Mouse (Mus musculus): Measurements from ENCODE around the gene Dstyk.

Dstyk gene

DNA sequence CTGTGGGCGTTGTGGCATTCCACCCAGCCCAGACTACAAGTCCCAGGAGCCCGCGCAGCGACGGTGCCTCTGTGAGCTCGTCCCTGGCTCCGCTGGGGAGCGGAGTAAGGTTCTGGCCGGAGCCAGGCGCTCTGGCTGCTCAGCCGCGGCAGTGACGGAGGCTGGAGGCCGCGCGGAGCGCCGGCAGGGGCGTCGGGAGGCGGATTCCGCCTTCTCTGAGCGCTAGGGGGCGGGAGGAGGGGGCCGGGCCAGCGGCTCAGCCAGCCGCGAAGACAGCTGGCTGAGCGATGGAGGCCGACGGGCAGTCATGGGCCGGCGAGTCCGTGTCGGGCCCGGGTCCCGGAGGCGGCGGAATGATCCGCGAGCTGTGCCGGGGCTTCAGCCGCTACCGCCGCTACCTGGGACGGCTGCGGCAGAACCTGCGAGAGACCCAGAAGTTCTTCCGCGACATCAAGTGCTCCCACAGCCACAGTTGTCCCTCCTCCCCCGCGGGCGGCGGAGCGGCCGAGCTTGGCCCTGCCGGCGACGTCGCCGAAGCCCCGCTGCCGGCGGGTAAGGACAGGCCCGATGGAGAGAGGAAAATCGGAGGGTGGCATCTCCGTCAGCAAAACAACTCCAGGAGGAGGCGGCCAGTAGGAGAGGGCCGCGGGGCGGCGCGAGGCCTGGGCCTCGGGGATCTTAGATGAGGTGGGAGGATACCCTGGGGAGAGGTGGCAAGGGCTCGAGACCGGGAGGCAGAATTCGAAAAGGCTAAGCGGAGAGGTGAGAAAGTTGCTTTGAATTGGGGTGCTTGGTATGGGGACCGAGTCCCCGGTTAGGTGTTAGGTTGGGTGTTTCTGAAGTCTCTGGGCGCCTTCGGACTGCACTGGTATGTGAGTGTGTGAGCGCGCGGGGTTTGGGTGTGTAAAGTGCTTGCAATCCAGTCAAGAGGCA lies at the start of gene Dstyk:
TSS of gene Dstyk (plus strand) at position 237 of the 933 bp plus-strand sequence.
- POLR2A ChIA-PET: interaction anchor here (0.5 to 1.5 kb wide), 56 partner anchors 9 to 1739 kb away, joined by 3 to 30 read pairs (median 4); partner anchors contain the start of genes Tmcc2 (in 3 of the 4), Rbbp5 (in 2 of the 4) and Elk4 (in 1 of the 4)

DNA sequence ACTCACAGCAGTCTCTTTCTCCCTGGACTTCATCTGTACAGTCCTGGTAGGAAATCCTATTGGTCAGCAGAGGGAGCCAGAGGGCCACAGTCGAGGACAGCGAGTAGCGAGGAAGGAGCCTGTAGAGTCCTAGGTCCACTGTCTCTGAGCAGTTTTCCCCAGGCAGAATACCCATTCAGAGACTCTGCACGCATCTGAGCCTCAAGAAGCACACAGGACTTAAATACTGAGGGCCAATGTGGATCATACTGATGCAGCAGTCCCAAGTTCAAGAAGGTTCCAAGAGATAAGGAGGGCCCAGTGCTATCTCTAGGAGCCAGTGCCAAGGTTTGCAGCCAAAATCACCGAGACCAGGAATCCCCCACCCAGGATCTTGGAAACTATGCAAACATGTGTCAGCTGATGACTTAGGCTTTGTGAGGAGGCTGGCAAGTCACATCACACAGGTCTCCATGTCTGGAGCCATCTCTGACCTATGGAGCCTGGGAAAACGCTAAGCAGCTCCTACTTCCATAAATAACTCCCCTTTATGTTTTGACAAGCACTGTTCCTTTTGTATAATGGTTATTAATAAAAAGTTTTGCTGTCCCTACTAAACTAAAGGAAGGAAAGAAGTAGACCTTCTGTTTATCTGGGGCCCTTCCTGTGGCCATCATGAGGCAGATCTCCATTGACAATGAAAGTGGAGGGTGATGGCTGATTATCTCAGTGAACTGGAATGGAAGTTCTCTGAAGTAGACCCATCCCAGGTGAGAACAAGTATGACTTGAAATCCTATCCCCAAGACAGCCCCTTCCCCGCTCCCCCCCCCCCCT lies 49.5 kb upstream of the Dstyk start:
- CTCF ChIA-PET: interaction anchor here in 3 of 4 experiments (0.6 to 4.4 kb wide), 13 partner anchors 10 to 241 kb away, joined by 3 to 44 read pairs (median 7); partner anchors contain the start of gene Tmcc2 (in 2 of the 3)
- POLR2A ChIA-PET: interaction anchor here in 2 of 4 experiments (0.7 to 2.1 kb wide), 4 partner anchors 12 to 109 kb away, joined by 3 to 9 read pairs (median 4); partner anchors contain the start of gene Rbbp5 (in 1 of the 2)

More for the DNA sequence above, at the start of gene Dstyk:
- CTCF ChIA-PET: interaction anchor here (0.5 to 1.4 kb wide), 32 partner anchors 8 to 852 kb away, joined by 3 to 9 read pairs (median 4); partner anchors contain the start of genes Rbbp5 (in 1 of the 4) and Tmcc2 (in 1 of the 4)

DNA sequence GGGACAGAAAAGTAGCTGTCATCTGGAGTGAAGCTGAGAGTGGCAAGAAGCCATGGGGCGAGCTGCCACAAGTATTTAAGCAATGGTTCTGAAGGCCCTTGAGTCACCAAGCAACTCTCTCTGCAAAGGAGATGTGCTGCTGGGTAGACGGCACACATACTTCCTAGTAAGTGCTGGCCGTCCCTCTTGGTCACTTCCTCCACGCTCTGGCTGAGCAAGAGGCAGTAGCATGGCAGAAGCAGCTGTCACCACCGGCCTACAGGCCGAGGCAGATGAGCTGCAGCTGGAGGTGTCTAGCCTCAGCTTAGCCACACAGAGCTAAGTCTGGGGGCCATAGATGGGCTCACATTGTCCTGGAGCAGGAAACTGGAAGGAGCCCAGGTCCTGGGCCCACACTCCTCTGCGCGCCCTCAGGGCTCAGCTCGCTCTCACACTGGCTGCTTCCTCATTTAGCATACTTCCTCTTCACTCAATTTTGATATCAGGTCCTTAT lies 46.6 kb upstream of the Dstyk start:
- CTCF ChIA-PET: interaction anchor here (0.5 to 3.4 kb wide), 12 partner anchors 15 to 238 kb away, joined by 3 to 28 read pairs (median 6); partner anchors contain the start of gene Tmcc2 (in 1 of the 4)

DNA sequence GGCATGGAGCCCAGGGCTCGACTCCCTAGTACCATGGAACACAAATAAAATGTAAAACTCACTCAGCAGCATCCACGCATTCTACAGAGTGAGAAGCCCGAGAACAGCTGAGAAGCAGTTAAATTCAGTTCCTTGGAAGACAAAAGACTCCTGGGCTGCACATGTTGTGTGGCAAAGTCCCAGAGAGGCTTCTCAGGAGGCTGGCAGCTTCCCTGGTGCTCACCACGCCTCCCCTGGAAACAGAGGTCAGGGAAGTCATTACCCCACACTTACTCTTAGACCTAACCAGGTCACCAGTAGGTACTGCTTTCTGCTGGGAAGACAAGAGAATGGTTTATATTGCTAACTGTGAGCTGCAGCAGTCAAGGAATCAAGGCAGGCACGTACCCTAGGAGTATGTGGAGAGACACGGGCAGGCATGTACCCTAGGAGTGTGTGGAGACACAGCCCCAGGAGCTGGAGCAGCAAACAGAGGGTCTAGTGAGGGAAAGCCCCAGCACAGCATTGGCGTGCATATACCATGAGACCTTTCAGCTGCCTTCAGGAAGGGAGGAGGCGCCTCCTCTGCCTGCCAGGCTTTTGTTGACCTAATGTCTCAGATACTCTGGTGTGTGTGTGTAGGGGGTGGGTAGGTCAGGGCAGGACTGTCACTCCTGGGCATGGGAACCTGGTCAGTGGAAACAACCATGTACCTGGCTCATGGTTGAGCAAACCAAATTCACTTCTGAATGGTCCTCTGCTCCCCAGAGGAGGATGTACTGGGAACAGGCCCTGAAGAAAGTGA lies 45.9 kb upstream of the Dstyk start:
- ChIA-PET CTCF (interaction anchor here (0.5 to 3.4 kb wide), 10 partner anchors 16 to 149 kb away, joined by 4 to 28 read pairs (median 8); partner anchors contain the start of gene Tmcc2 (in 1 of the 4)), POLR2A (interaction anchor here in 3 of 4 experiments (0.5 to 6.9 kb wide), 13 partner anchors 13 to 215 kb away, joined by 3 to 30 read pairs (median 4); partner anchors contain the start of genes Tmcc2 (in 2 of the 3) and Rbbp5 (in 1 of the 3))

More for the DNA sequence above, 46.6 kb upstream of the Dstyk start:
- POLR2A ChIA-PET: interaction anchor here (0.5 to 6.9 kb wide), 14 partner anchors 10 to 110 kb away, joined by 3 to 30 read pairs (median 4); partner anchors contain the start of genes Tmcc2 (in 2 of the 4) and Rbbp5 (in 1 of the 4)

DNA sequence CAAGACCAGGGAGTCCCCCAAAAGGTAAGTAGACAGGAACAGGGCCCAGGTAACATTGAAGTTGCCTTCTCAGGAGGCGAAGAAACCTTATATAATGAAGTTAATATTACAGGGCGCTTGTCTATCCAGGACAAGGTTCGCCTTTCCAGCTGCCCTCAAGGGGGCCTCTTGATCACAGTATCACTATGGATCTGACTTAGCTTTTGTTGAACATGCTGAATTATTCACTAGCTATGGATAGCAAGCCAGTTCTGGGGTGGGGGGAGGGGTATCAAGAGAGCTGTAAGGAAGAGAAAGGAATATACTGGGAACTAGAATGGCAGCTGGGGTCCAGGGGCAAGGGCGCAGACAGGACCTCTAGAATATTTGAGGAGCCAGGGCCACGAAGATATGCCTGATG lies 45.0 kb upstream of the Dstyk start:
- CTCF ChIA-PET: interaction anchor here (0.6 to 3.4 kb wide), 10 partner anchors 17 to 225 kb away, joined by 3 to 28 read pairs (median 8); partner anchors contain the start of gene Tmcc2 (in 2 of the 4)
- POLR2A ChIA-PET: interaction anchor here in 3 of 4 experiments (0.7 to 6.9 kb wide), 9 partner anchors 10 to 216 kb away, joined by 3 to 30 read pairs (median 4); partner anchors contain the start of gene Tmcc2 (in 2 of the 3)

DNA sequence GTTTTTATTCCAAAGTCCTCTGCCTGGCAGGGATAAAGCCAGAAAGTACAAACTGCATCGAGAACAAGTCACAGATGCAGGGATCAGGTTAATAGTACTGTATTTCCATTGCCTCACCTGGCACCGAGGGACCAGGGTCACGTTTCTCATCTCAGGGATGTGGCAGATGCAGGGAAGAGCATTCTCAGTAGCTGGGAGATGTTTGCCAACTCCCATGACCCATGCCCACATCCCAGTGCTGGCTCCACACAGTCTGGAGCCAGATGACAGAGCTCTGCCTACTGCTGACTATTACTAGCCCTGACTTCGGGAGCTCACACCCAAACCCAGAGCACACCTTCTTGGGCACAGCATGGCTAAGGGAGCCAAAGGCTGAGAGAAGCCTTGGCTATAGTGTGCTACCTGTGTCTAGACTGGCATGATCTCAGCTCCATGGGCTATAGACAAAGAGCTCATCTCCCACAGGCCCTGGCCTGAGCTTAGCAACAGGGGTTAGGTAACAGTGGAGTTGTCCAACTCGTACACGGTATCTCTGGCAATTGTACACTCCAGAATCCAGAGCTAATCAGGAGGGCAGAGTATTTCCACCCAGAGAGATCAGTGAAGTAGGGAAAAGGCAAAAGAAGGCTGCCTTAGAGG lies 44.3 kb upstream of the Dstyk start:
- ChIA-PET CTCF (interaction anchor here (0.5 to 3.4 kb wide), 13 partner anchors 17 to 470 kb away, joined by 3 to 28 read pairs (median 3); partner anchors contain the start of gene Tmcc2 (in 1 of the 4)), POLR2A (interaction anchor here in 3 of 4 experiments (0.7 to 6.9 kb wide), 9 partner anchors 9 to 106 kb away, joined by 3 to 30 read pairs (median 4); partner anchors contain the start of gene Tmcc2 (in 2 of the 3))

DNA sequence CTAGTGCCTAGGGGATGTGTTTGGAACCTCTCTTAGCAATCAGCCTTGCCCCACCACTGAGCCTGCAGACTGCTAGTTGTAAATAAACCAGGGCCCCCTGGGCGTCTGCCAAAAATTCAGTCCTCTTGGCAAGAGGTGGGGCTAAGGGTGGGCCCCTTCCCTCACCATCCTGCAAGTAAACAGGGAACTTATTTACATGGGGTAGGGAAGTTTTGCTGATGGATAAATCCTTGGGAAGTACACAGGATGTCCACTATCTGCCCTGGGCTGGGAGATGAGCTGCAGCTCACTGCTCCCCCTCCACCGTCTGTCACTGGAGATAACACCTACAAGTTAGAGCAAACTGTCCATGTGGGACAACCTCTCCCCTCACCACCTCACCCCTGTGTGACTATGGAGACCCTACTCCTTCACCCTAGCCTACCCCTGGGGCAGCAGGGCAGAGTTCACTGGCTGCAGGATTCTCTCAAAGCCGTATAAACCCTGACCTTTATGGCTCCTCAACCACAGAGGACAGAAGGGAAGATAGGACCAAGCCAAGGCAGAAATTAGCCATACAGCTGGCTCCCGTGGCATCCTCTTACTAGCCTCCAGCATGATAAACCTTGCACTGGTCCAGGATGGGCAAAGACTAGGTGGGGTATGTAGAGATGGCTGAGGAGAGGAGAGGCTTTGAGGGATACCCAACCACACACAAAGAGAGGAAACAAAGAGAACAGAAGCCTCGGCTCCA lies 43.0 kb upstream of the Dstyk start:
- ChIA-PET CTCF (interaction anchor here in 3 of 4 experiments (0.6 to 1.7 kb wide), 4 partner anchors 16 to 280 kb away, joined by 3 to 8 read pairs (median 4); no protein-coding TSS in a partner anchor), POLR2A (interaction anchor here in 3 of 4 experiments (0.6 to 6.9 kb wide), 7 partner anchors 10 to 97 kb away, joined by 3 to 30 read pairs (median 7); partner anchors contain the start of gene Tmcc2 (in 2 of the 3))

DNA sequence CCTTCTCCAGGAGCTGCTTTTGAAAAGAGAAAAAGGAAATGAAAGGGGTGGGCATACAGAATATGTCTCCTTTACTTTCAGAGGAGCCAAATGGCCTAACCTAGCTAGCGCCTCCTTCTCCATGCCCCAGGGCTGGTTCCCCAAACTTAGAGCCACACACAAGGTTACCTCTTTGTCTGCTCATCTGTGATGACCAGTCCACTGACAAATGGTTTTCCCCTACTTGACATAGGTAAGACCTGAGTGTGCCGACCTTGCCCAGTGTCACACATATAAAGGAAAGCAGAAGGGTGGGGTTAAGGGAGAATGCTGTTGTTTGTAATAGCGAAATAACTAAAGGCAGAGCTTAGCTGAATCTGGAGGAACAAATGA lies 42.5 kb upstream of the Dstyk start:
- ChIA-PET CTCF (interaction anchor here in 2 of 4 experiments (0.6 to 1.7 kb wide), 4 partner anchors 10 to 281 kb away, joined by 3 to 8 read pairs (median 4); no protein-coding TSS in a partner anchor), POLR2A (interaction anchor here in 2 of 4 experiments (1.0 to 6.9 kb wide), 4 partner anchors 11 to 96 kb away, joined by 3 to 30 read pairs (median 16); partner anchors contain the start of gene Tmcc2 (in 2 of the 2))

DNA sequence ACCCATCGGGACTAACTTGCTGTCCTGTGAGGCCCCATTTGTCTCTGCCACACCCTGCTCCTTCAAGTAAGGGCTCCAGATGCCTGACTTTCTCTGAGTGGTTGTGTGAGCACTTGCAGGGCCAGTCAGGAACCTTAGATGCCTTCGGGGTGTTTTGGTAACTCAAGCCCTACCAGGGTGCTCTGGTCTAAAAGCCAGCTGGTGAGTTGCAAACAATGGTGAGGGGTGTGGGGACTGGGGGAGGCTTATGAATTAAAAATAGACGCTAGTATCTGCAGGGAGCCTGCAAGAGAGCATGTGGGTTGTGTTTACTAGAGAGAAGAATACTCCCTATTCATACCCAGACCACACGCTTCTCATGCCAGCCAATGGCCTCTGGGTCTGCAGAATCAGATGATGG lies 42.1 kb upstream of the Dstyk start:
- ChIA-PET POLR2A (interaction anchor here in 2 of 4 experiments (1.4 to 6.9 kb wide), 4 partner anchors 11 to 15 kb away, joined by 5 to 30 read pairs (median 16); partner anchors contain the start of gene Tmcc2 (in 2 of the 2)), CTCF (interaction anchor here in 2 of 4 experiments (0.6 to 1.3 kb wide), 5 partner anchors 10 to 281 kb away, joined by 3 to 4 read pairs (median 4); no protein-coding TSS in a partner anchor)

DNA sequence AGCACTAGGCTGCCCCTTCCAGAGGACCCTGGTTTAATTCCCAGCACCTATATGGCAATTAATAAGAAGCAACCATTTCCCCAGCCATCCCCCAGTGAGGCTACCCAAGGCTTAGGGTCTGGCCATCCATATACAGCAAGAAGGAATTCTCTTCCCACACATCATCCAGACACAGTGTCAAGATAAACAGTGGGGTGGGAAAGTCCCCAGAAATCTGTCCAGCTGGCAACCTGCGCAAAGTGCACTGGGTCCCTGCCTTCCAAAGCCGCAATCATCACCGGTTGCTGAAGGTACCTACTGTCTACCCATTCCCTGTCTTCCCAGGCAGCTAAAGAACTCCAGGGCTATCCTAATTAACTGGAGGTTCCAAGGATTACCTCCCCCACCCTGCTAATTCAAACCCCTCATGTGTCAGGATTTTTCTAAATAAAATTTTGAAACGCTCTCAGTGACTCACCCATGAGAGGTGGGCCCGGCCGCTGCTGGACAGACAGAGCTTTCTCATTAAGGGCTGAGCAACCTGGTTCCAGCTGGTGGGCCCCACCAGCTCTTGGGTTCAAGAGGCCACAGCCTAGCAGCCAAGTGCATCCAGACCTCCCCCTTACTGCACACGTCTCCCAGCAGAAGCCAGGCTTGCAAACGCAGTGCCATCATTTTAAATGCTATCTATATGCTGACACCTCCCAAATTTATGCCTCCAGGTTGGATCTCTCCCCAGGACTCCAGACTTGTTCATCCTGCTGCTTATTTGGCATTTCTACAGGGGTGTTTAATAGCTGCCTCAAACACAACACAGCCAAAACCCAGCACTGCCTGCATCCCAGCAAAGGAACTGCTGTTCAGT lies 40.9 kb upstream of the Dstyk start:
- POLR2A ChIA-PET: interaction anchor here in 2 of 4 experiments (0.6 to 6.9 kb wide), 7 partner anchors 10 to 95 kb away, joined by 3 to 30 read pairs (median 5); partner anchors contain the start of gene Tmcc2 (in 2 of the 2)
- CTCF ChIA-PET: interaction anchor here (0.6 to 1.2 kb wide), 4 partner anchors 13 to 507 kb away, joined by 3 to 5 read pairs (median 4); no protein-coding TSS in a partner anchor

DNA sequence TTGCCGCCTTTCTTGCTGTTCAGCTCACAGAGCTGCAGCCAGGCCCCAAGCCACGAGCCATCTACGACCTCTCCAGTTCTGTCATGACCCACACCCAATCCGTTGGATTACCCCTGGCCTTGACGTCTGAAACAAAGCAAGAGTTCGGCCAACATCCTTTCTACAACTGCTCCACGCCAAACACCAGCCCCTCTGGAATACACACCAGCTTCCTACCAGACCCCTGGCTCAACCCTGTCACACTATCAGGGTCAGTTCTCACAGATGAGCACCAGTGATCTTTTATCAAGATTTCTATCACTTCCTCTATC lies 40.3 kb upstream of the Dstyk start:
- POLR2A ChIA-PET: interaction anchor here in 2 of 4 experiments (0.6 to 6.9 kb wide), 5 partner anchors 14 to 94 kb away, joined by 3 to 30 read pairs (median 5); partner anchors contain the start of gene Tmcc2 (in 2 of the 2)
- CTCF ChIA-PET: interaction anchor here in 3 of 4 experiments (0.7 to 1.2 kb wide), 3 partner anchors 13 to 144 kb away, joined by 3 to 5 read pairs (median 4); no protein-coding TSS in a partner anchor

DNA sequence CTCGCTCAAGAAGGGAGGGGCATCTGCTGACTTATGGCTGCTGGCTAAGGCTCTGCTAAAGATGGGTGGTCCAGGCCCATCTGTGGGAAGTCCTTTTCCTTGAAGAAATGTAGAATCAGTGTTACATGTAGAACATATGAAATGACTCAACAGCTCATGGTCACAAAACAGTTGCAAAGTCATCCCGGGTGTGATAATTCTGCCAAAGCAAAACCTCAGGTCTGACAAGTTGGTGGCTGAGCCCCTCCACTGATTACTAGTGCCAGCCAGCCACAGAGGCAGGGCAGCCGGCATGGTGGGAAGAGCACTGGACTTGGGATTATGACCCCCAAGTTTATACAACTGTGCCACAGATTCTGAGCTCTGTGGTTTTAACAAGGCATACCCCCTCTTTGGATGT lies 39.5 kb upstream of the Dstyk start:
- ChIA-PET POLR2A (interaction anchor here in 3 of 4 experiments (0.5 to 4.9 kb wide), 7 partner anchors 10 to 1685 kb away, joined by 3 to 26 read pairs (median 3); partner anchors contain the start of genes Rbbp5 (in 1 of the 3) and Tmcc2 (in 1 of the 3)), CTCF (interaction anchor here in 1 of 4 experiments (1.0 to 1.3 kb wide), 2 partner anchors 12 to 22 kb away, joined by 4 read pairs; no protein-coding TSS in a partner anchor)

DNA sequence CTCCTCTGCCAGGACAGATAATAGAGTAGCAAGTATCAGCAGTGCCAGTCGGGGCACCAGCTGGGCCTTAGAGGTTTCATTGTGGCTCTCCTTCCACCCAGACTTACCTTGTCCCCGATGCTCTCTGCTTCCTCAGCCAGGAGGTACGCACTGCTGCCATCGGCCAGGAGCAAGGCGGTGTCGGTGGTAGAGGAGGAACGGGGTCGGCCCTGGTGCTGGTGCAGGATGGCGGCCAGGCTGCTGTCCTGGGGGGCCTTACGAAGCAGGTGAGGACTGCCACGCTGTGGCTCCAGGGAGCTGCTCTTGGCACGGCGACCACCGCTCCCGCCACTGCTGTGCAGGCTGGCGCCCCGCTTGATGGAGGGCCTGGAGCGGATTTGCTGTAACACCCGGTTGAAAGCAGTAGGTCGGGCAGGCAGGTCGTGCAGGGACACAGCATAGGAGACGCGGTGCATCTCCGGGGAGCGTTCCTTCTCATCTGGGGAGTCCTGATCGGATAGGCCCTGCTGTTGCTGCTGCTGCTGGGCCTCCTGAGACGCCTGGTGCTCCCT lies 36.7 kb upstream of the Dstyk start:
- ChIA-PET POLR2A (interaction anchor here in 3 of 4 experiments (0.6 to 3.4 kb wide), 6 partner anchors 10 to 537 kb away, joined by 3 to 24 read pairs (median 4); partner anchors contain the start of genes Tmcc2 (in 2 of the 3) and Rbbp5 (in 1 of the 3)), CTCF (interaction anchor here (0.6 to 4.4 kb wide), 8 partner anchors 10 to 145 kb away, joined by 3 to 22 read pairs (median 4); partner anchors contain the start of gene Tmcc2 (in 1 of the 4))

Data from embryonic stem cell, embryonic (primary cell).